37 mouse cellular contexts compared by ENCODE assay signal in genomic region chr5:113775585-113775984, GRCm38 (mm10). TPM values are rescaled to one million over a fixed set of nuclear protein-coding genes. Genes with fewer than 3 reads are reported as not detected.
DNase-seq lines count a peak whose midpoint lies in the region; ATAC-seq lines count a peak whose summit lies in the region.
"Had no signal": no experiment of that assay in that cellular context is flagged by ENCODE, and none has a peak within 500 bp of the region (broad histone marks: within the 10 kb centered on the region; RNA-seq: fewer than 3 reads in every experiment).

No protein-coding gene starts in this region.

- peaks cover 46% of the 10 kb centered on the region for H3K36me3 ChIP-seq in liver, embryonic 13.5 days
- peaks cover 13% of the 10 kb centered on the region for H3K36me3 ChIP-seq in liver, embryonic 11.5 days (ENCODE audit: control insufficient read depth, insufficient read depth, low read length)
- H3K36me3 ChIP-seq in liver, embryonic 15.5 days (replicated peaks): peaks cover 47% of the 10 kb centered on the region

- no peak overlapping the region for H3K9ac ChIP-seq in liver, embryonic 13.5 days
- no peak overlapping the region for H3K9ac ChIP-seq in liver, embryonic 11.5 days (ENCODE audit: low read depth, low read length)
- no peak overlapping the region for H3K9ac ChIP-seq in liver, embryonic 15.5 days
- H3K9ac ChIP-seq: embryonic facial prominence, embryonic 15.5 days; forebrain, embryonic 12.5 days; forebrain, postnatal 0 days; heart, embryonic 12.5 days; hindbrain, embryonic 13.5 days; midbrain, embryonic 15.5 days; neural tube, embryonic 15.5 days had no signal

- no peak overlapping the region for H3K4me3 ChIP-seq in liver, embryonic 13.5 days (replicated peaks)
- H3K4me3 ChIP-seq in liver, embryonic 11.5 days (ENCODE audit: low read depth, low read length): no peak overlapping the region
- H3K4me3 ChIP-seq in liver, embryonic 15.5 days (replicated peaks): no peak overlapping the region
- H3K4me3 ChIP-seq: embryonic facial prominence, embryonic 10.5 days; embryonic facial prominence, embryonic 15.5 days; forebrain, embryonic 12.5 days; heart, adult 2 months; heart, embryonic 12.5 days; hindbrain, embryonic 13.5 days; midbrain, embryonic 10.5 days; midbrain, embryonic 15.5 days; neural tube, embryonic 15.5 days had no signal

- peak; percentile 42 for DNase-seq in adrenal gland, postnatal 14 days
- DNase-seq in adrenal gland, adult 18-20 months (ENCODE audit: low spot score in 2 of 2): no peak
- DNase-seq in liver, embryonic 13.5 days: no peak
- no peak for DNase-seq in liver, embryonic 11.5 days (ENCODE audit: low spot score)
- DNase-seq in cerebellum, adult 8-10 months: no peak
- DNase-seq: cerebellum, adult 18-20 months; cerebellum, postnatal 25 days; forebrain, postnatal 0 days; heart, postnatal 4 days; kidney, adult 9 months; kidney, postnatal 10 days; lung, adult 2 months; lung, postnatal 10 days; retina, postnatal 1 day; right cerebral cortex, postnatal 25 days; thymus, postnatal 4 days had no signal

- no peak for ATAC-seq in liver, embryonic 13.5 days (ENCODE audit: low read depth)
- no peak for ATAC-seq in liver, embryonic 11.5 days (replicated peaks; ENCODE audit: low FRiP score)
- no peak for ATAC-seq in liver, embryonic 15.5 days (ENCODE audit: insufficient read depth)
- no peak for ATAC-seq in cerebellum, adult (ENCODE audit: insufficient number of reproducible peaks, low FRiP score, low TSS enrichment)
- ATAC-seq: forebrain, postnatal 0 days; intestine, embryonic 16.5 days; midbrain, embryonic 15.5 days had no signal

- peaks cover 17% of the 10 kb centered on the region for H3K4me1 ChIP-seq in liver, embryonic 13.5 days (replicated peaks)
- H3K4me1 ChIP-seq in liver, embryonic 11.5 days (replicated peaks; ENCODE audit: control insufficient read depth, insufficient read depth, low read length): no peaks in the 10 kb centered on the region
- peaks cover 28% of the 10 kb centered on the region for H3K4me1 ChIP-seq in liver, embryonic 15.5 days (replicated peaks)

- H3K9me3 ChIP-seq in liver, embryonic 13.5 days (replicated peaks): no peaks in the 10 kb centered on the region
- H3K9me3 ChIP-seq in liver, embryonic 11.5 days (ENCODE audit: control insufficient read depth, low read length): no peaks in the 10 kb centered on the region
- H3K9me3 ChIP-seq in liver, embryonic 15.5 days (replicated peaks): no peaks in the 10 kb centered on the region
- H3K9me3 ChIP-seq: embryonic facial prominence, embryonic 10.5 days; embryonic facial prominence, embryonic 15.5 days; heart, embryonic 12.5 days; hindbrain, embryonic 13.5 days; midbrain, embryonic 15.5 days; neural tube, embryonic 15.5 days had no signal

- no peak overlapping the region for H3K4me2 ChIP-seq in liver, embryonic 13.5 days
- H3K4me2 ChIP-seq in liver, embryonic 11.5 days: no peak overlapping the region
- no peak overlapping the region for H3K4me2 ChIP-seq in liver, embryonic 15.5 days
- H3K4me2 ChIP-seq: embryonic facial prominence, embryonic 15.5 days; forebrain, embryonic 12.5 days; heart, embryonic 12.5 days; hindbrain, embryonic 13.5 days; midbrain, embryonic 15.5 days; neural tube, embryonic 15.5 days had no signal

- 0 out of 2 replicates have a peak overlapping the region, but pooled peaks have one; percentile 31 for H3K27ac ChIP-seq in liver, embryonic 13.5 days
- H3K27ac ChIP-seq in liver, embryonic 11.5 days (ENCODE audit: low read depth, low read length): no peak overlapping the region
- peak overlapping the region; percentile 72 for H3K27ac ChIP-seq in liver, embryonic 15.5 days (replicated peaks)
- H3K27ac ChIP-seq: embryonic facial prominence, embryonic 10.5 days; embryonic facial prominence, embryonic 15.5 days; forebrain, embryonic 12.5 days; heart, adult 2 months; hindbrain, embryonic 13.5 days; midbrain, embryonic 10.5 days; midbrain, embryonic 15.5 days; neural tube, embryonic 15.5 days had no signal

- H3K27me3 ChIP-seq in liver, embryonic 13.5 days: no peaks in the 10 kb centered on the region
- H3K27me3 ChIP-seq in liver, embryonic 11.5 days (replicated peaks; ENCODE audit: control insufficient read depth, insufficient read depth, low read length): no peaks in the 10 kb centered on the region
- H3K27me3 ChIP-seq in liver, embryonic 15.5 days: no peaks in the 10 kb centered on the region
- H3K27me3 ChIP-seq: embryonic facial prominence, embryonic 15.5 days; forebrain, embryonic 12.5 days; heart, embryonic 12.5 days; hindbrain, embryonic 13.5 days; midbrain, embryonic 15.5 days; neural tube, embryonic 15.5 days had no signal

- WGBS in liver, embryonic 13.5 days (ENCODE audit: insufficient replicate concordance): 84% methylated on average over 10 of the region's 10 CpGs
- WGBS in liver, embryonic 11.5 days: 88% methylated on average over 10 of the region's 10 CpGs
- WGBS in liver, embryonic 15.5 days (ENCODE audit: insufficient replicate concordance): 79% methylated on average over 10 of the region's 10 CpGs

RNA-seq across cellular contexts. Expression of gene Iscu, which starts 3.0 kb away (rescaled TPM):
- 429 and 451 TPM in 2 replicates for total RNA-seq in adrenal gland, postnatal 14 days (2021)
- total RNA-seq in adrenal gland, adult 18-20 months (2021): 1,000 to 10,000 TPM in 1 of 2 experiments, 100 to 1,000 TPM in 1; 455 to 1,089 TPM
- polyA plus RNA-seq in liver, embryonic 13.5 days (2015; fragmentation: Nextera tagmentation; extraction: Ambion mirVana): 104 and 106 TPM in 2 replicates
- 109 and 117 TPM in 2 replicates for polyA plus RNA-seq in liver, embryonic 11.5 days (2014; fragmentation: Nextera tagmentation; extraction: Ambion mirVana)
- polyA plus RNA-seq in liver, embryonic 15.5 days (2015; fragmentation: Nextera tagmentation; extraction: Ambion mirVana): 79.1 and 85.3 TPM in 2 replicates

RNA-seq across cellular contexts. Expression of gene Sart3, which starts 3.3 kb away (rescaled TPM):
- total RNA-seq in adrenal gland, postnatal 14 days (2021): 33.8 and 38.4 TPM in 2 replicates
- 10 to 100 TPM; 28.4 to 33.7 TPM for total RNA-seq in adrenal gland, adult 18-20 months (2021)
- 21.2 and 24.2 TPM in 2 replicates for polyA plus RNA-seq in liver, embryonic 13.5 days (2015; fragmentation: Nextera tagmentation; extraction: Ambion mirVana)
- polyA plus RNA-seq in liver, embryonic 11.5 days (2014; fragmentation: Nextera tagmentation; extraction: Ambion mirVana): 52.0 and 54.4 TPM in 2 replicates
- 17.5 and 20.7 TPM in 2 replicates for polyA plus RNA-seq in liver, embryonic 15.5 days (2015; fragmentation: Nextera tagmentation; extraction: Ambion mirVana)

RNA-seq across cellular contexts. Expression of gene Tmem119, which starts 24.7 kb away (rescaled TPM):
- 9.6 and 10.9 TPM in 2 replicates for total RNA-seq in adrenal gland, postnatal 14 days (2021)
- 10 to 100 TPM in 1 of 2 experiments, 1 to 10 TPM in 1; 6.8 to 12.3 TPM for total RNA-seq in adrenal gland, adult 18-20 months (2021)
- 3.8 TPM in 2 replicates for polyA plus RNA-seq in liver, embryonic 13.5 days (2015; fragmentation: Nextera tagmentation; extraction: Ambion mirVana)
- polyA plus RNA-seq in liver, embryonic 11.5 days (2014; fragmentation: Nextera tagmentation; extraction: Ambion mirVana): 15.6 and 16.9 TPM in 2 replicates
- 4.0 and 4.2 TPM in 2 replicates for polyA plus RNA-seq in liver, embryonic 15.5 days (2015; fragmentation: Nextera tagmentation; extraction: Ambion mirVana)

RNA-seq across cellular contexts. Expression of gene Ficd, which starts 40.0 kb away (rescaled TPM):
- total RNA-seq in adrenal gland, postnatal 14 days (2021): 8.2 and 10.4 TPM in 2 replicates
- 10 to 100 TPM; 10.3 to 10.8 TPM for total RNA-seq in adrenal gland, adult 18-20 months (2021)
- polyA plus RNA-seq in liver, embryonic 13.5 days (2015; fragmentation: Nextera tagmentation; extraction: Ambion mirVana): 2.2 and 2.5 TPM in 2 replicates
- 2.9 and 3.7 TPM in 2 replicates for polyA plus RNA-seq in liver, embryonic 11.5 days (2014; fragmentation: Nextera tagmentation; extraction: Ambion mirVana)
- polyA plus RNA-seq in liver, embryonic 15.5 days (2015; fragmentation: Nextera tagmentation; extraction: Ambion mirVana): 2.6 and 2.8 TPM in 2 replicates

RNA-seq across cellular contexts. Expression of gene 1700069L16Rik, which starts 51.0 kb away (rescaled TPM):
- total RNA-seq in adrenal gland, postnatal 14 days (2021): not detected in 2 replicates
- not detected for total RNA-seq in adrenal gland, adult 18-20 months (2021)
- polyA plus RNA-seq in liver, embryonic 13.5 days (2015; fragmentation: Nextera tagmentation; extraction: Ambion mirVana): not detected in 2 replicates
- polyA plus RNA-seq in liver, embryonic 11.5 days (2014; fragmentation: Nextera tagmentation; extraction: Ambion mirVana): not detected in 2 replicates
- not detected in 2 replicates for polyA plus RNA-seq in liver, embryonic 15.5 days (2015; fragmentation: Nextera tagmentation; extraction: Ambion mirVana)
- total RNA-seq: forebrain, postnatal 0 days; gastrocnemius, adult 8-10 months; gastrocnemius, postnatal 4 days; heart, adult 2 months; heart, postnatal 4 days; layer of hippocampus, postnatal 14 days; left cerebral cortex, adult 8-10 months; left cerebral cortex, postnatal 36 days had no signal
- polyA plus RNA-seq: embryonic facial prominence, embryonic 10.5 days; embryonic facial prominence, embryonic 15.5 days; forebrain, embryonic 12.5 days; forebrain, postnatal 0 days; heart, adult 2 months; heart, embryonic 12.5 days; heart, postnatal 0 days; hindbrain, embryonic 13.5 days; intestine, embryonic 16.5 days; limb, embryonic 14.5 days; lung, adult 2 months; midbrain, embryonic 10.5 days; midbrain, embryonic 15.5 days; neural tube, embryonic 15.5 days; stomach, embryonic 14.5 days; thymus, postnatal 0 days had no signal
